Mouse (Mus musculus) midbrain, embryonic 11.5 days (tissue): ENCODE measurements at regions not wholly inside any gene's neighbourhood (a gene's known extent, or its start where the extent isn't known, plus 50 kb on each side); places are given as distances from the start of the nearest gene placed in this dataset.

Experiments used
- ATAC-seq: fragments of 200-750 bp; cut with Nextera tagmentation; 2 replicates; pipeline ENCODE4 v1.8.0; 2017; ENCODE audit warnings: moderate TSS enrichment, moderate library complexity; ENCODE audit not compliant: low FRiP score
- DNase-seq: peaks from one replicate; pipeline ENCODE4 v3.0.0; 2015; ENCODE audit warnings: low spot score; ENCODE audit errors: missing footprints
- H3K27ac ChIP-seq: fragments of 300-500 bp; sonication (generic); 2 replicates; pipeline ENCODE4 v1.5.1; 2014; ENCODE audit warnings: low read depth, low read length
- H3K27me3 ChIP-seq: fragments of 300-500 bp; sonication (generic); 2 replicates; pipeline ENCODE4 v1.6.1; 2014; ENCODE audit warnings: mild to moderate bottlenecking, low read length, moderate library complexity, mixed read lengths; ENCODE audit not compliant: control insufficient read depth, insufficient read depth
- H3K36me3 ChIP-seq: fragments of 300-500 bp; sonication (generic); 2 replicates; pipeline ENCODE4 v1.6.1; 2014; ENCODE audit warnings: mild to moderate bottlenecking, low read length, moderate library complexity, mixed read lengths; ENCODE audit not compliant: control insufficient read depth, insufficient read depth
- H3K4me1 ChIP-seq: fragments of 300-500 bp; sonication (generic); 2 replicates; pipeline ENCODE4 v1.6.1; 2014; ENCODE audit warnings: low read length; ENCODE audit not compliant: control insufficient read depth, insufficient read depth
- H3K4me2 ChIP-seq: fragments of 300-500 bp; sonication (generic); 2 replicates; pipeline ENCODE4 v1.6.1; 2014; ENCODE audit warnings: mild to moderate bottlenecking, moderate library complexity
- H3K4me3 ChIP-seq: fragments of 300-500 bp; sonication (generic); 2 replicates; pipeline ENCODE4 v1.5.1; 2014; ENCODE audit warnings: low read depth, low read length
- H3K9ac ChIP-seq: fragments of 300-500 bp; sonication (generic); 2 replicates; pipeline ENCODE4 v1.6.1; 2014; ENCODE audit warnings: low read length
- H3K9me3 ChIP-seq: fragments of 300-500 bp; sonication (generic); 2 replicates; pipeline ENCODE4 v1.6.1; 2016; ENCODE audit warnings: low read length; ENCODE audit not compliant: control insufficient read depth
- WGBS: fragments of 180-500 bp; shearing (Covaris S2); extraction: QIAGEN DNeasy Blood & Tissue Kit; methylation state at CpG from one replicate; pipeline ENCODE4 v1.1.7; 2014; 5-methylcytosine and 5-hydroxymethylcytosine counted together

DNA sequence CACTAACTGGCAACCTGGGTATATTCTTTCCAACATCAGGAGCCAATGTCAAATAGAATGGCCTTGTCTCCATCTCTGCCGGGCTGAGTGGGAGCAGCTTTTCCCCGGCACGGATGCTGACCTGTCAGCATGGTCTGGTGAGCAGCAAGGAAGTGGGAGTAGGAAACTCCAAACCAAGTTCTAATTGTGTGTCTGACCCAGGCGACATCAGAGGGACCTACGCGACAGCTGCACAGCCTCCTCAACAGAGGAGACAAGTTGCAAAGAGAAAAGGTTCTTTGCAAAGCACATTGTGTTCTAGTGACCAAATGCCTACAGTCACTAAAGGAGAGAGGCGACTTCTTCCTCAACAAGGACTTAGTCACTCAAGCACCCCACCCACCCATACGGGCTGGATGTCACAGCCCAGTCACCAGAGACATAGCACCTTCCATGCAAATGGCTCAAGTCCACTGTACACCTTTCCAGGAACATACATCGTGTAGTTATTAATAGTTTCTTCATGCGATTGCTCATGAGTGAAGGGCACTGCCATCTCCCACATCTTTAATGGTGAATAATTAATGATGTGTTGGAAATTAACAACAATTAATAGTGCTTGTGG is 334.8 kb upstream of the Hnrnpa3 start:
- Histone ChIP-seq H3K9ac (no peak overlapping the region), H3K27me3 (no peaks in the 10 kb centered on the region), H3K27ac (no peak overlapping the region), H3K4me2 (no peak overlapping the region), H3K36me3 (no peaks in the 10 kb centered on the region), H3K4me1 (no peaks in the 10 kb centered on the region), H3K4me3 (no peak overlapping the region), H3K9me3 (no peaks in the 10 kb centered on the region)
- no peak for DNase-seq
- no peak for ATAC-seq
- WGBS: 85% methylated on average over 10 of the region's 10 CpGs

DNA sequence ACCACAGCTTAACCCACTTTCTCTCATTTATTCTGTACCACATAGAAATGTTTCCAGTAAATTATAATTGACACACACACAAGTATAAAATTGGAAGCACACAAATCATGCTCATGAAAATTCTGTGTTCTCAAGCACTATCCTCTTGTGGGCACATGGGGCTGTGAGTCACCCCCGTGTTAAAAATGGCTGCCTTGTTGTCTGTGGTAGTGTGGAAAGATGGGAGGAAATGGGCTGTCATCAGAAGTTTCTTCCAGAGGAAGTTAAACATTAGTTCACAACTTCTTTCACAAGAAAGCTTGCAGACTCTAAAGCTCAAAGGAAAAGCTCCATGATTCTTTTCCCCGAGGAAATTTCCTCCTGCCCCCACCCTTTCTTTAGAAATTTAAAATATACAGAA is 329.5 kb upstream of the Hnrnpa3 start:
- Histone ChIP-seq H3K4me3 (no peak overlapping the region), H3K9me3 (no peaks in the 10 kb centered on the region), H3K36me3 (no peaks in the 10 kb centered on the region), H3K27ac (no peak overlapping the region), H3K27me3 (no peaks in the 10 kb centered on the region), H3K9ac (no peak overlapping the region), H3K4me2 (no peak overlapping the region), H3K4me1 (no peaks in the 10 kb centered on the region)
- no peak for DNase-seq
- WGBS: 91% methylated on average over 2 of the region's 2 CpGs
- ATAC-seq: no peak

DNA sequence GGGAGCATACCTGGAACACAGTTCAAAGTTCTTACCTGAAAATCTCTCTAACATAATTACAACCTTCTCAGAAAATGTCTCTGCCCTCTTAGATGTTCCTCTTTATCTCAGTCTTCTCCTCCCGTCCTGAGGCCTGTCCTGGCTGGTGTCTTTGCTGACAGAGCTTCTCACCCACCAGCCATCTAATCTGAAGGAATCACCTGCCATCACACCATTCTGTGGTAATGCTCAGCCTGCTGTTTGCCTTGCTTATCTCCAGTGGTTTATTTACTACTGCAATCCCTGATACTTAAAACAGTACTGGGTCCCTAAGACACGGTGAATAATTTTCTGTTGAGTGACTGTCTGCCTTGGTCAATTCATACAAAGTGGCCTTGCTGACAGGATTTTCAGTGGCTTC is 317.8 kb upstream of the Hnrnpa3 start:
- ATAC-seq (no peak), DNase-seq (no peak)
- Histone ChIP-seq H3K9me3 (no peaks in the 10 kb centered on the region), H3K9ac (no peak overlapping the region), H3K27ac (no peak overlapping the region), H3K27me3 (no peaks in the 10 kb centered on the region), H3K4me1 (no peaks in the 10 kb centered on the region), H3K4me2 (no peak overlapping the region), H3K4me3 (no peak overlapping the region), H3K36me3 (no peaks in the 10 kb centered on the region)
- 90% methylated on average over 2 of the region's 2 CpGs for WGBS

DNA sequence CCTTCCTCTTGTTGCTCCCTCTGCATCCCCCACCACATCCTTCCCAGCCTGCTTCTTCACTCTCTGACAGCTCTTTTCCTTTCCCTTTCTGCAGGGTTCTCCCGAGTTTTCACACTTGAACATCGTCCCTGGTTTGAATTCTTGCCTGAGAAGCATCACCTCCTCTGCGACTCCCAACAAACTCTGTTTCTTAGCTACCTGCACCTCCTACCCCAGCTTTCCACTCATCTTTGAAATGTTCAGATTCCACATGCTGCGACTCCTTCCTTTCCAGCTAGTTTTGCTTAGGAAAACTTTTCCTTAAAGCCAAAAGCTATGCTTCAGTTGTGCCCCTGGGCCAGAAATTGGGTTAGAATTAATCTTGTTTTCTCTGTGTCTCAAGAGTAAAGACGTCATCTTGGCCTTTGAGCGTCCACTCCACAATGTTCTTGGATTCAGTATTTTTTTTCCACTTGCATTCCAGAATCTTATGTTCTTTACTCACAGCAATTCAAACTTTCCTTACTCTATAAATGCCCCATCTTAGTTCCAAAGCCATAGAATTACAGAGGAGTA is 317.3 kb upstream of the Hnrnpa3 start:
- Histone ChIP-seq H3K9me3 (no peaks in the 10 kb centered on the region), H3K4me2 (no peak overlapping the region), H3K27me3 (no peaks in the 10 kb centered on the region), H3K36me3 (no peaks in the 10 kb centered on the region), H3K4me3 (no peak overlapping the region), H3K4me1 (no peaks in the 10 kb centered on the region), H3K27ac (no peak overlapping the region), H3K9ac (no peak overlapping the region)
- ATAC-seq (no peak), DNase-seq (no peak)
- WGBS: 83% methylated on average over 6 of the region's 6 CpGs

DNA sequence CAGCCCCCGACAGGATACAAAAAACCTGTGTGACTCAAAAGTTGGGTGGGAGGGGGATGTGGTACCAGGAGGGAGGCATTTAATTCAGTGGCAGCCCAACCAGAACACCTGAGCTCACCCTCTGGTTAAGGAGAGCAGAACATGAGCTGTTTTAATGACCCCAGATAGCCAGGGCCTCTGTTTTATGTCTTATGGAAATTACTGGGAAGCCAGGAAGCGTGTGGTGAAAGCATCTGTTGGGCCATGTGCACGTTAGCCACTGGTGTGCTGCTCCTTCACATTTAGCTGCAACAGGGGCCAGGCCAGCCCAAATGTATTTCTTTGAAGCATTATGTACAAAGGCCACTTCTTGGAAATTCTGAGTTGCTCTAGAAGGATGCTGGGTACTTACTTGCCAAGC is 308.2 kb upstream of the Hnrnpa3 start:
- H3K36me3 ChIP-seq: no peaks in the 10 kb centered on the region
- ATAC-seq: no peak
- H3K9me3 ChIP-seq: no peaks in the 10 kb centered on the region
- H3K9ac ChIP-seq: no peak overlapping the region
- no peak overlapping the region for H3K27ac ChIP-seq
- no peak overlapping the region for H3K4me2 ChIP-seq
- peak; percentile 57 for DNase-seq
- H3K4me3 ChIP-seq: no peak overlapping the region
- 85% methylated on average over 3 of the region's 3 CpGs for WGBS
- no peaks in the 10 kb centered on the region for H3K4me1 ChIP-seq
- no peaks in the 10 kb centered on the region for H3K27me3 ChIP-seq

GRCm38 (mm10) chr2:75351965-75352364 is 307.1 kb upstream of the Hnrnpa3 start:
- no peaks in the 10 kb centered on the region for H3K36me3 ChIP-seq

GRCm38 (mm10) chr2:75352564-75352963 is 306.5 kb upstream of the Hnrnpa3 start:
- Histone ChIP-seq H3K4me1 (no peaks in the 10 kb centered on the region), H3K27me3 (no peaks in the 10 kb centered on the region), H3K9me3 (no peaks in the 10 kb centered on the region), H3K4me3 (no peak overlapping the region), H3K36me3 (no peaks in the 10 kb centered on the region), H3K4me2 (no peak overlapping the region), H3K27ac (no peak overlapping the region), H3K9ac (no peak overlapping the region)
- peak; percentile 80 for DNase-seq
- ATAC-seq: no peak
- 84% methylated on average over 4 of the region's 4 CpGs for WGBS

More at GRCm38 (mm10) chr2:75351965-75352364, 307.1 kb upstream of the Hnrnpa3 start:
- ATAC-seq (no peak), DNase-seq (peak; percentile 68)
- no peaks in the 10 kb centered on the region for H3K9me3 ChIP-seq
- H3K27ac ChIP-seq: no peak overlapping the region
- WGBS: 94% methylated on average over 5 of the region's 5 CpGs
- no peak overlapping the region for H3K4me2 ChIP-seq
- H3K4me3 ChIP-seq: no peak overlapping the region
- H3K4me1 ChIP-seq: no peaks in the 10 kb centered on the region
- no peaks in the 10 kb centered on the region for H3K27me3 ChIP-seq
- H3K9ac ChIP-seq: no peak overlapping the region

DNA sequence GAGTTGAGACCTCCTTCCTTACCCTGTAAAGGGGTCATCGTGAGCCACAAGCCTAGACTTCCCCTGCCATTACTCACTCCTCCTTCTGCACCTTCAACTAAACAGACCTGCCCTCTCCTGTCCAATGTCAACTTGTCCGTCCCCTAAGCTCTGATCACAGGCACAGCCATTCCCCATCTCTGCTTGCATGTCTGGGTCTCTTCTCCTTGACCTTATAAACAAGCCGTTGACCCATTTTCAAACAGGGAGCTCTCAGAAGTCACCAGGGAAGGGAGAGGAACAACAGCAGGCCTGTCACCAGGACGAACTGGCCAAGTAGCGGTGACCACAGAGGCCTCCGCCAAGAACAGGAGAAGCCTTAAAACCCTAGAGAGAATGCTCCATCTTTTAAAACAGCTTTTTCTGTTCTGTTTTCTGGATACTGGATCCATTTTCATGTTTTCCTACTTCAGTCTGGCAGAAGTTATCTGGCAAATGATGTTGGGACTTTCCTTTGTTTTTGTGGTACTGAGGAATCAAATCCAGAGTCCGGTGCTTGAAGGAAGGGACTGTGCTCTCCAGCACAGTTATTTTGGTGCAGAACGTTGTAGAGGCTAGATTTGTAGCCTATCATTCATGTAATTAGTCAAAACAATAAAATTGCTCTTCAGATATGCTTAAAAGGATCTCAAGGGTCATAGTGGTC is 302.2 kb upstream of the Hnrnpa3 start:
- DNase-seq (peak; percentile 57), ATAC-seq (no peak)
- 85% methylated on average over 8 of the region's 8 CpGs for WGBS
- no peak overlapping the region for H3K9ac ChIP-seq
- H3K4me1 ChIP-seq: no peaks in the 10 kb centered on the region
- H3K27me3 ChIP-seq: no peaks in the 10 kb centered on the region
- H3K9me3 ChIP-seq: no peaks in the 10 kb centered on the region
- no peak overlapping the region for H3K4me3 ChIP-seq
- H3K36me3 ChIP-seq: no peaks in the 10 kb centered on the region
- no peak overlapping the region for H3K27ac ChIP-seq
- H3K4me2 ChIP-seq: no peak overlapping the region

GRCm38 (mm10) chr2:75357516-75357915 is 301.5 kb upstream of the Hnrnpa3 start:
- DNase-seq (peak; percentile 14), ATAC-seq (no peak)
- Histone ChIP-seq H3K9me3 (no peaks in the 10 kb centered on the region), H3K4me2 (no peak overlapping the region), H3K4me3 (no peak overlapping the region), H3K27me3 (no peaks in the 10 kb centered on the region), H3K27ac (no peak overlapping the region), H3K4me1 (no peaks in the 10 kb centered on the region), H3K9ac (no peak overlapping the region), H3K36me3 (no peaks in the 10 kb centered on the region)
- 89% methylated on average over 2 of the region's 2 CpGs for WGBS
